Mouse (Mus musculus): ENCODE measurements at regions not wholly inside any gene's neighbourhood (a gene's known extent, or its start where the extent isn't known, plus 50 kb on each side); places are given as distances from the start of the nearest gene placed in this dataset.
A peak's percentile ranks its signal among the peaks of the same experiment; 100 is the strongest.
"Not testable (repeated sequence)": the region's sequence is repeated elsewhere in the genome, so short reads cannot be mapped to it uniquely, and the experiment has no call there.

DNA sequence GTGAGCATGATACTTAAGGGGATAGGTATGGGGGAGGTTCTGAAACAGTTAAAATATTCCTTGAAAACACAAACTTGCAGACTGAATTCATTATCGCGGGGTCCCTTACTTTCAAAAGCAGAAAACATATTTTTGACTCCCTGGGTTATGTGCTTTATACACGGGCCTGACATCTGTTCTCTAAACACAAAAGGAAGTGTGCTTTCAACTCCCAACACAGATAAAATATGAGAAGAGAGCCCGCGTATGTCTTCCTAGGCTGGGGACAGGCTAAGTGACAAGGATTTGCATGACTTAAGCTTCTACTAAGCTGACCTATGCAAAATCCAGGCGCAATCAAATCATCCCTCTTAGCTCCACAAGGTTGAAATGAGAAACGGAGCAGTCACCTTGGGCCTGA is 65.5 kb upstream of the Jarid2 start:
- Histone ChIP-seq H3K4me2 (replicated peaks) (no peak overlapping the region), H3K9ac (no peak overlapping the region), H3K4me1 (no peaks in the 10 kb centered on the region), H3K27ac (replicated peaks) (no peak overlapping the region), H3K9me3 (replicated peaks) (no peaks in the 10 kb centered on the region), H3K4me3 (replicated peaks) (no peak overlapping the region), H3K27me3 (no peaks in the 10 kb centered on the region), H3K36me3 (no peaks in the 10 kb centered on the region)
- ATAC-seq (ENCODE audit: insufficient number of reproducible peaks, low FRiP score, low TSS enrichment, low read depth): no peak
- WGBS: 40% methylated on average over 7 of the region's 7 CpGs

DNA sequence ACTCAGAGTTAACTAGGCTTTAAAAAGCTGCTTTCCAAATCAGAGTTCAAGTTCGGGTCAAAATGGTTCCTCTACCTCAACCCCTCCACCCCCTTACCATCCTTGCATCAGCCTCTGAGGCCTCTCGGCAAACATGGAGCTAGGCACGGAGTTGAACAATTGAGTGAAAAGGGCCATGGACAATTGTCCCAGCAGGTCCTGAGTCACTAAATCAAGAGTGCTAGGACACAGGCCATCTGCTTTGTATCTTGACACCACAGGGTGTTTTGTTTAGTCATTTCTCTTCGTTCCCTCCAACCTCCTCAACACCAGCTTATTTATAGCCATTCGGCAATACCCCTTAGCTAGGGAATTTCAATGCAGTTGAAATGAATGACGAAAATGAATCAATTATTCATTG is 59.5 kb upstream of the Jarid2 start:
- 85% methylated on average over 6 of the region's 6 CpGs for WGBS
- Histone ChIP-seq H3K27ac (replicated peaks) (no peak overlapping the region), H3K4me3 (replicated peaks) (no peak overlapping the region), H3K4me1 (peaks cover 11% of the 10 kb centered on the region), H3K27me3 (no peaks in the 10 kb centered on the region), H3K36me3 (no peaks in the 10 kb centered on the region), H3K4me2 (replicated peaks) (no peak overlapping the region), H3K9ac (no peak overlapping the region), H3K9me3 (replicated peaks) (no peaks in the 10 kb centered on the region)
- ATAC-seq (ENCODE audit: insufficient number of reproducible peaks, low FRiP score, low TSS enrichment, low read depth): no peak

DNA sequence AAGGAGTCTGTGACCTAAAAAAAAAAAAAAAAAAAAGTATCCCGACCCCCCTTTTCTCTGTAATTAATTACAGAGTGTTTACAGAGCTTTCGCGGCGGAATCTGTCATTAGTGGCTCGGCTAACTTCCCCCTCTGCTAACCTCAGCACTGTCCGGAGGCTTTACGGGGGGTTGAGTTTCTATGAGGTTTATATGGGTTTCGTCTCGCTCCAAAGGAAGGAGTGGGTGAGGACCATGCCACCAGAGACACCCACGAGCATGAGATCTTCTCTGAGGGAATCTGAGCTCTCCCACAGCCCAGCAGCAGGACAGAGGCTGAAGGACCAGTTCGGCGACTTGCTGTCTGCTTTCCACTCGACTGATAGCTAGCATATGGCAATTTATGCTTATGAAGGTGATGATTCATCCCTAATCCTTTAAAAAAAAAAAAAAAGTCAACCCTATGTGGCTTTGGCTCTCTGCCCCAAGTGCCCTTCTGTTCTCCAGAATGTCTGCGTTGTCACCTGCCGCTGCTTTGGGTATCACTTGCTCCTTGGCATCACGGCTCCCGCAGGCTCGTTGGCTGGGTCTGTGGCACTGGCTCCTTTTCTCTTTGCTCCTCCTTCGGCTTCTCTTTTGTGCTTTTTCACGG is 55.8 kb upstream of the Jarid2 start:
- 8% methylated on average over 20 of the region's 20 CpGs for WGBS
- no peak overlapping the region for H3K9ac ChIP-seq
- H3K4me3 ChIP-seq (replicated peaks): peak overlapping the region; percentile 20
- H3K9me3 ChIP-seq (replicated peaks): no peaks in the 10 kb centered on the region
- peaks cover 11% of the 10 kb centered on the region for H3K4me1 ChIP-seq
- H3K4me2 ChIP-seq (replicated peaks): peak overlapping the region; percentile 45
- ATAC-seq (ENCODE audit: insufficient number of reproducible peaks, low FRiP score, low TSS enrichment, low read depth): no peak
- H3K27me3 ChIP-seq: no peaks in the 10 kb centered on the region
- H3K27ac ChIP-seq (replicated peaks): peak overlapping the region; percentile 51; the same call in 1 of the 2 replicates
- no peaks in the 10 kb centered on the region for H3K36me3 ChIP-seq

DNA sequence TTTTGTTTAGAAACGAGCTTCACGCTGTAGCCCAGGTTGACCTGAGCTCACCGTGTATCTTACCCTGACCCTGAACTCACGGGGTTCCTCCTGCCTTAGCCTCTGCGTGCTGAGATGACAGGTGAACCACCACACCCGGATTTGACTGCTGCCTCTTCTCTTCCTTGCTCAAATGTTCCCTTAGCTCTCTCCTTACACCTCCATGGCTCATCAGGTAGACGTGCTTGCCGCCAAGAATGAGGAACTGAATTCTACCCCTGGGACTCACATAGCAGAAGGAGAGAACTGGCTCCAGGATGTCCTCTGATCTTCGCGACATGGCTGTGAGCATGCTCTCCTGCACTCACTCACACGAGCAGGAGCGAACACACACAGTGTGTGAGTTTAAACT is 55.3 kb upstream of the Jarid2 start:
- Histone ChIP-seq H3K9ac (no peak overlapping the region), H3K27ac (replicated peaks) (peak overlapping the region; percentile 51; the same call in 1 of the 2 replicates), H3K4me1 (peaks cover 11% of the 10 kb centered on the region), H3K27me3 (no peaks in the 10 kb centered on the region), H3K9me3 (replicated peaks) (no peaks in the 10 kb centered on the region), H3K4me2 (replicated peaks) (peak overlapping the region; percentile 45), H3K4me3 (replicated peaks) (peak overlapping the region; percentile 20), H3K36me3 (no peaks in the 10 kb centered on the region)
- no peak for ATAC-seq (ENCODE audit: insufficient number of reproducible peaks, low FRiP score, low TSS enrichment, low read depth)
- 18% methylated on average over 12 of the region's 12 CpGs for WGBS

DNA sequence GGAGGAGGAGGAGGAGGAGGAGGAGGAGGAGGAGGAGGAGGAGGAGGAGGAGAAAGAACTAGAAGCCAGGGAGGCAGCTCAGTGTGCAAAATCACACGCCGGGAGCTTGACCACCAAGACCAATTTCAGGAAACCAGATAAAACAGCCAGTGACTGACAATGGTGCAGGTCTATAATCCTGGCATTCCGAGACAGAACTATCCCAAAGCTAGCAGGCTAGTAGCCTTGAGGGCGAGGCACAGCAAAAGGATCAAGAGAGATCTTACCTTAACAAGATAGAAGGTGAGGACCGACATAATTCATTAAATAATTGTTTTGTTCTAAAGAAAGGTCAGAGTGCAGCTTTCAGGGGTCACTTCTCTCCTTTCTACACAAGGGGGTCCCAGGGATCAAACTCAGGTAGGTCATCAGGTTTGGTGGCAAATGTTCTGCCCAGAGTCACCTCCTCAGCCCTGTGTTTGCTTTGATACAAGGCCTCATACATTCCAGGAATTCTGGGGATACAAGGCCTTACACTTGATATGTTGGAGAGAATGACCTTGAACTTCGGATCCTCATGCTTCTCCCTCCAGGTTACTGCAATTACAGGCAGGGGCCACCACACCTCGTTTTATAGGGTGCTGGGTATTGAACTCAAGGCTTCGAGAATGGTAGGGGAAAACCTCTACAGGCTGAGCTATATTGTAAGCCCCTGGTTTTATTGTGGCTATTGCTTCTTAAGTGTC is 54.2 kb upstream of the Jarid2 start:
- no peak for ATAC-seq (ENCODE audit: insufficient number of reproducible peaks, low FRiP score, low TSS enrichment, low read depth)
- Histone ChIP-seq H3K36me3 (no peaks in the 10 kb centered on the region), H3K4me3 (replicated peaks) (no peak overlapping the region), H3K4me2 (replicated peaks) (no peak overlapping the region), H3K27me3 (no peaks in the 10 kb centered on the region), H3K9me3 (replicated peaks) (no peaks in the 10 kb centered on the region), H3K4me1 (peaks cover 11% of the 10 kb centered on the region), H3K27ac (replicated peaks) (no peak overlapping the region), H3K9ac (no peak overlapping the region)
- WGBS: 77% methylated on average over 8 of the region's 8 CpGs

DNA sequence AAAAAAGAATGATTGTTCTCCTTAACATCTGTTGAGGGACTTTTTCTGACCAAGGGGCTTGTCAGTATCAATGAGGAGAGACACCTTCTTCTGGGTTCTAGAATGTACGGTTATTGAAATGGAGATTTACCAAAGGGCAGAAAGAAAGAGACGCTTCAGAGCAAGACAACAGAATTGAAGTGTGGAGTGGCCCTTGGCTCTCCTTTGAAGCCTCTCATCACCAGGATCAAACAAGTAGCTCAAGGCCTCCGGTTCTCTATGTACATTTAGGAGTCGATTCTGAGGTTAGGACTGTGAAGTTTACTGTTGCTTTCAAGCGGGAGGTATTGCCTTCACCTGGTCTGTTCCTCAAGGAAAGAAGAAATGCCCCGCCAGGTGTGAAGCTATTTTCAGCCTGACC is 53.2 kb upstream of the Jarid2 start:
- Histone ChIP-seq H3K27me3 (no peaks in the 10 kb centered on the region), H3K4me2 (replicated peaks) (no peak overlapping the region), H3K9me3 (replicated peaks) (no peaks in the 10 kb centered on the region), H3K9ac (no peak overlapping the region), H3K36me3 (no peaks in the 10 kb centered on the region), H3K4me3 (replicated peaks) (no peak overlapping the region), H3K4me1 (peaks cover 11% of the 10 kb centered on the region), H3K27ac (replicated peaks) (no peak overlapping the region)
- WGBS: 89% methylated on average over 6 of the region's 6 CpGs
- no peak for ATAC-seq (ENCODE audit: insufficient number of reproducible peaks, low FRiP score, low TSS enrichment, low read depth)

DNA sequence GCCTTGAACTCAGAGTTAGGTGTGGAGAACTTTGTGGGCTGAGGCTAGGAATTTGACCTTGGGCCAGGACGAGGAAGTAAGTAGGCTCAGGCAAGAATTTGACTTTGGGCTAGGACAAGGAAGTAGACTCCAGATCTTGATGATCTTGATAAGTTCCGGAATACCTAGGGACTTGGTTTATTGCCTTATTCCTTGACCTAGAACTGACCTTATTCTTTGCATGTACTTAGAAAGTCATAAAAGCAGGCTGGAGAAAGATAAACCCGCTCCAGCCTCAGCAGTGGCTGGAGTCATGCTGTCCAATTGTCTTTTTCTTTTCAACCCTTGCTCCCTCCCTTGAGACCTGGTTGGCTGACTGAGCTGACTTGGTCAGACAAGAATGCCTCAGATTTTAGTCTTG is 51.2 kb upstream of the Jarid2 start:
- Histone ChIP-seq H3K9me3 (replicated peaks) (no peaks in the 10 kb centered on the region), H3K36me3 (no peaks in the 10 kb centered on the region), H3K27me3 (no peaks in the 10 kb centered on the region), H3K9ac (no peak overlapping the region), H3K4me2 (replicated peaks) (no peak overlapping the region), H3K4me3 (replicated peaks) (no peak overlapping the region), H3K4me1 (peaks cover 11% of the 10 kb centered on the region), H3K27ac (replicated peaks) (no peak overlapping the region)
- no peak for ATAC-seq (ENCODE audit: insufficient number of reproducible peaks, low FRiP score, low TSS enrichment, low read depth)
- 70% methylated on average over 3 of the region's 3 CpGs for WGBS

DNA sequence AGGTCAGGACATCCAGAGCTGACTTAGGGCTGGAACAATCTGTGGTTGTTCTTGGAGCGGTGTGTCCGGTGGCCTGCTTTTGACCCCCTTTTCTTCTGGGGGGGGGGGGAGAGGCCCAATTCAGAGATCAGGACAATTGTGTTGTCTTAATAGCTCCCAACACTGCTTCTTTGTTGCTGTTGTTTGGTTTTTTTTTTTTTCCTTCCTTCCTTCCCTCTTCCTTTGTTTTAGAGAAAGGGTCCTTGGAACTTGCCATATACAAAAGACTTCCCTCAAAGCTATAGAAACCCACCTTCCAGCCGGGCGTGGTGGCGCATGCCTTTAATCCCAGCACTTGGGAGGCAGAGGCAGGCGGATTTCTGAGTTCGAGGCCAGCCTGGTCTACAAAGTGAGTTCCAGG is 49.8 kb upstream of the Jarid2 start:
- not testable (repeated sequence) for H3K36me3 ChIP-seq; H3K9ac ChIP-seq; H3K4me2 ChIP-seq (replicated peaks); H3K27me3 ChIP-seq; H3K4me1 ChIP-seq; H3K9me3 ChIP-seq (replicated peaks); ATAC-seq (ENCODE audit: insufficient number of reproducible peaks, low FRiP score, low TSS enrichment, low read depth); H3K4me3 ChIP-seq (replicated peaks); H3K27ac ChIP-seq (replicated peaks)
- whole genome bisulfite sequencing: 91% methylated on average over 7 of the region's 7 CpGs

Data from embryonic facial prominence, embryonic 15.5 days (tissue).